Mouse (Mus musculus): ENCODE results near the gene Klk1b4. TPM values are rescaled to one million over a fixed set of nuclear protein-coding genes. Genes with fewer than 3 reads are reported as not detected.
"Not testable (repeated sequence)": the region's sequence is repeated elsewhere in the genome, so short reads cannot be mapped to it uniquely, and the experiment has no call there.

Klk1b4 gene
- not detected for total RNA-seq (2021)
- not detected in 2 replicates for polyA plus RNA-seq (2012; rRNA removed)
- long read RNA-seq, result 0 reads

GRCm38 (mm10) chr7:44207135-44207534, at the start of gene Klk1b4:
TSS of gene Klk1b4 (plus strand) at chr7:44207435.
- not testable (repeated sequence) for DNase-seq

GRCm38 (mm10) chr7:44179299-44180045, 27.8 kb upstream of the Klk1b4 start:
- no peak for DNase-seq

- DNase-seq, result not testable (repeated sequence)
Observed at GRCm38 (mm10) chr7:44186516-44186915, 20.7 kb upstream of the Klk1b4 start.

- not testable (repeated sequence) for DNase-seq
Observed at GRCm38 (mm10) chr7:44187936-44188335, 19.3 kb upstream of the Klk1b4 start, which contains the start of gene Klk1b24. TSS of gene Klk1b24 (plus strand) at chr7:44188236.

GRCm38 (mm10) chr7:44193466-44193865, 13.8 kb upstream of the Klk1b4 start:
- not testable (repeated sequence) for DNase-seq

GRCm38 (mm10) chr7:44197891-44198290, 9.3 kb upstream of the Klk1b4 start, which contains the start of gene Klk1b3:
TSS of gene Klk1b3 (plus strand) at chr7:44198191.
- DNase-seq, result no peak

GRCm38 (mm10) chr7:44208307-44208706, 1.1 kb downstream of the Klk1b4 start:
- DNase-seq, result no peak

GRCm38 (mm10) chr7:44215645-44216044, 8.4 kb downstream of the Klk1b4 start, which contains the start of gene Klk1b5:
TSS of gene Klk1b5 (plus strand) at chr7:44215945.
- DNase-seq, result no peak

- DNase-seq, result not testable (repeated sequence)
Observed at GRCm38 (mm10) chr7:44221601-44222000, 14.4 kb downstream of the Klk1b4 start.

GRCm38 (mm10) chr7:44222335-44222734, 15.1 kb downstream of the Klk1b4 start:
- not testable (repeated sequence) for DNase-seq

GRCm38 (mm10) chr7:44225076-44225475, 17.8 kb downstream of the Klk1b4 start, which contains the start of gene Klk1:
TSS of gene Klk1 (plus strand) at chr7:44225360.
- DNase-seq, result no peak

GRCm38 (mm10) chr7:44235909-44236308, 28.7 kb downstream of the Klk1b4 start, which contains the start of gene Gm36864:
TSS of gene Gm36864 (plus strand) at chr7:44236177.
- no peak for DNase-seq

- DNase-seq, result no peak
Observed at GRCm38 (mm10) chr7:44239913-44240312, 32.7 kb downstream of the Klk1b4 start.

GRCm38 (mm10) chr7:44240712-44241111, 33.5 kb downstream of the Klk1b4 start:
- DNase-seq, result no peak

GRCm38 (mm10) chr7:44241163-44241562, 33.9 kb downstream of the Klk1b4 start:
- no peak for DNase-seq

GRCm38 (mm10) chr7:44244080-44244479, 36.8 kb downstream of the Klk1b4 start:
- DNase-seq, result no peak

GRCm38 (mm10) chr7:44246055-44246983, 39.1 kb downstream of the Klk1b4 start, which contains the start of the genes 1700028J19Rik and 2410002F23Rik:
TSS of gene 1700028J19Rik (minus strand) at chr7:44246695.
TSS of gene 2410002F23Rik (plus strand) at chr7:44246722.
- peak; percentile 91 for DNase-seq

- peak; percentile 66 for DNase-seq
Observed at GRCm38 (mm10) chr7:44246984-44247470, 39.8 kb downstream of the Klk1b4 start.

GRCm38 (mm10) chr7:44247971-44248370, 40.7 kb downstream of the Klk1b4 start:
- DNase-seq, result no peak

- DNase-seq, result no peak
Observed at GRCm38 (mm10) chr7:44249248-44249647, 42.0 kb downstream of the Klk1b4 start.

GRCm38 (mm10) chr7:44250732-44251275, 43.6 kb downstream of the Klk1b4 start:
- DNase-seq, result peak; percentile 88
